Mouse (Mus musculus) adrenal gland, postnatal 25 days (tissue): ENCODE measurements around the gene Herc6. TPM values are rescaled to one million over a fixed set of nuclear protein-coding genes. Genes with fewer than 3 reads are reported as not detected.

Experiments
- total RNA-seq: library from RNA; stranded (reverse); gene quantifications from 2 replicates; pipeline ENCODE4 v1.2.3, GENCODE M21; 2021

Herc6 gene
- total RNA-seq, 1 experiment from 2014 or later = 19.4 TPM

Other genes with a start within 250 kb of the Herc6 start
- gene Vmn1r17, start 217.3 kb upstream of the Herc6 start, total RNA-seq = not detected in 2 replicates
- not detected in 2 replicates for gene Vmn1r18, start 185.2 kb upstream of the Herc6 start, total RNA-seq
- gene Vmn1r19, start 177.2 kb upstream of the Herc6 start, total RNA-seq = not detected in 2 replicates
- gene Vmn1r20, start 152.1 kb upstream of the Herc6 start, total RNA-seq = not detected in 2 replicates
- 40.9 and 59.4 TPM in 2 replicates for gene Ppm1k, start 45.5 kb upstream of the Herc6 start, total RNA-seq
- gene Pyurf, start 111.1 kb downstream of the Herc6 start, total RNA-seq = 15.5 and 16.2 TPM in 2 replicates
- 13.7 and 19.8 TPM in 2 replicates for gene Lancl2, start 121.5 kb downstream of the Herc6 start, total RNA-seq
- 14.8 and 16.2 TPM in 2 replicates for gene Vopp1, start 244.2 kb downstream of the Herc6 start, total RNA-seq